Mouse (Mus musculus): Measurements from ENCODE around the gene Fgd5. TPM values are rescaled to one million over a fixed set of nuclear protein-coding genes. Genes with fewer than 3 reads are reported as not detected.

Gene Fgd5
- polyA plus RNA-seq, 1 experiment: 0.77 TPM

DNA sequence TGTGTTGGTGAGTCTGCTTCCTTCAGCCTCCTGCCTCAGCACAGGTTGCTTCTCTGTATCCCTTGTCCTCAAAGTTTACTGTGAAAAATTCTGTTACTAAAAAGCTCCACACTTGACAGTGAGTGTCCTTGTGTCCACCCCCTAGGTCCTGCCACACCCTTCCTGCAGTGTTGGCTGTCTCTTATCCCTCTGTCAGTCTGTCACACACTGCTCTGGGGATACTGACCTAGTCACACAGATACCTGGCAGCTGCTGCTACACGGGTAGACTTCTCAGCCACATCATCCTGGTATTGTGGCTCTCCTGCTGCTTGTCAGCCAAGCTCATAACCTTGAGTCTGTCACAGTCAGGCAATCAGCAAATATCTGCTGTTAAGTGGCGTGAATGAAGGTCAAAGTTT is 14.1 kb downstream of the Fgd5 start:
- Histone ChIP-seq H3K27me3 (ENCODE audit: control insufficient read depth, insufficient read depth, low read length) (no peaks in the 10 kb centered on the region), H3K4me3 (ENCODE audit: control insufficient read depth, low read depth, low read length) (no peak overlapping the region), H3K36me3 (ENCODE audit: control insufficient read depth, insufficient read depth, low read length) (no peaks in the 10 kb centered on the region), H3K27ac (ENCODE audit: control insufficient read depth, insufficient read depth, low read depth, low read length) (no peak overlapping the region), H3K4me1 (ENCODE audit: control insufficient read depth, insufficient read depth, low read length) (no peaks in the 10 kb centered on the region)
- no peak for TF ChIP-seq CTCF (IDR thresholded peaks at IDR 0.05; ENCODE audit: control insufficient read depth, insufficient read depth, insufficient replicate concordance, low read depth, low read length)

DNA sequence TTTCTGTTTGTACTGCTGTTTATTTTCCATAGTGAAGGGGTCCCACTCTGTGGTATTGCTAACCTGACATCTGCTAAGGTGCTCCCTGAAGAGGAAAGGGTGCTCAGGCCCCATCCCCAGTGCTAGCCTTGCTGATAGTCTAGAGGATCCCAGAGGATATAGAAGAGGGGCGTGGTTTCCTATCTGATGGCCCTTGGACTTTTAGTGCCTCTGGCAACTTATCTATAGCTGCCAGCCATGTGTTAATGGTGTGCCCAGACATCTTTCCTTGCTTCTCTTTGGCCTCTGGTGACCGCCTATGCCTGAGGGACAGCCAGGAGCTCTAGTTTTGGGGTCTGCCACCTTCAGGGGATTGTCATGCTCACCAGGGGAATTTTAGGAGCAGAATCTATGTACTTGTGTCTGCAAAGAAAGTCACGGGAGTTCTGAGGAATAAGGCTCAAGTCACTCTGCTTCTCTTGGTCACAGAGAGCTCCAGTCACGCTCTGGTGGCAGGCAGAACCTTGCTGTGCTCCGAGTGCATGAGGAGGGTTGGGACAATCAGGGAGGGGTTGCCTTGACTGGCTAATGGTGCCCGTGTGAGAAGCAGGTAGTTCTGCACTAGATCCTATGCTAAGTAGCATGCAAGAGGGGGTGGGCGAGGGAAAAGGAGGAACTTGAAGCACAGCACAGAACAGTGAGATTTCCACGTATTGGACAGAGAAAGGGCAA is 15.3 kb downstream of the Fgd5 start:
- Histone ChIP-seq H3K36me3 (ENCODE audit: control insufficient read depth, insufficient read depth, low read length) (no peaks in the 10 kb centered on the region), H3K4me3 (ENCODE audit: control insufficient read depth, low read depth, low read length) (no peak overlapping the region), H3K27ac (ENCODE audit: control insufficient read depth, insufficient read depth, low read depth, low read length) (no peak overlapping the region), H3K27me3 (ENCODE audit: control insufficient read depth, insufficient read depth, low read length) (no peaks in the 10 kb centered on the region), H3K4me1 (ENCODE audit: control insufficient read depth, insufficient read depth, low read length) (no peaks in the 10 kb centered on the region)
- TF ChIP-seq CTCF (IDR thresholded peaks at IDR 0.05; ENCODE audit: control insufficient read depth, insufficient read depth, insufficient replicate concordance, low read depth, low read length) (no peak), POLR2A (IDR thresholded peaks at IDR 0.05; ENCODE audit: control insufficient read depth, low read depth, low read length) (no peak)

DNA sequence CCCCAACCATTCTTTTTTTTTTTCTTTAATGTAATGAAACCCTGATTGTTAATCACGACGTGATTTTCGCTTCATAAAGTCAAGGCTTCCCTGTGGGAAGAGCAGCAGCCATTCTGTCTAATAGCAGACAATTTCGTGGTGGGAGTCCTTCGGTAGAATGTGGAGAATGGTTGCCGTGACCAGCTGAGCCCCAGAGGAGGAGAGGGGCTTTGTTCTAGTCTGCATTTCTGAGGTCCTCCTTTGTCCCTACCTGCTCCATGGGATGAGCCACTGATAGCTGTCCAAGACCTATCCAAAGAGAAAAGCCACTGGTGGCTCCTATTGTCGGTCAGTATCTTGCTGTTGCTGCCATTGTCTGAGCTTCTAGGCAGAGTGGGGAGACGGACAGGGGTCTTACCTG is 17.4 kb downstream of the Fgd5 start:
- no peaks in the 10 kb centered on the region for H3K4me1 ChIP-seq (ENCODE audit: control insufficient read depth, insufficient read depth, low read length)
- TF ChIP-seq POLR2A (IDR thresholded peaks at IDR 0.05; ENCODE audit: control insufficient read depth, low read depth, low read length) (no peak), CTCF (IDR thresholded peaks at IDR 0.05; ENCODE audit: control insufficient read depth, insufficient read depth, insufficient replicate concordance, low read depth, low read length) (no peak)
- no peaks in the 10 kb centered on the region for H3K36me3 ChIP-seq (ENCODE audit: control insufficient read depth, insufficient read depth, low read length)
- no peak overlapping the region for H3K4me3 ChIP-seq (ENCODE audit: control insufficient read depth, low read depth, low read length)
- H3K27ac ChIP-seq (ENCODE audit: control insufficient read depth, insufficient read depth, low read depth, low read length): no peak overlapping the region
- H3K27me3 ChIP-seq (ENCODE audit: control insufficient read depth, insufficient read depth, low read length): no peaks in the 10 kb centered on the region

DNA sequence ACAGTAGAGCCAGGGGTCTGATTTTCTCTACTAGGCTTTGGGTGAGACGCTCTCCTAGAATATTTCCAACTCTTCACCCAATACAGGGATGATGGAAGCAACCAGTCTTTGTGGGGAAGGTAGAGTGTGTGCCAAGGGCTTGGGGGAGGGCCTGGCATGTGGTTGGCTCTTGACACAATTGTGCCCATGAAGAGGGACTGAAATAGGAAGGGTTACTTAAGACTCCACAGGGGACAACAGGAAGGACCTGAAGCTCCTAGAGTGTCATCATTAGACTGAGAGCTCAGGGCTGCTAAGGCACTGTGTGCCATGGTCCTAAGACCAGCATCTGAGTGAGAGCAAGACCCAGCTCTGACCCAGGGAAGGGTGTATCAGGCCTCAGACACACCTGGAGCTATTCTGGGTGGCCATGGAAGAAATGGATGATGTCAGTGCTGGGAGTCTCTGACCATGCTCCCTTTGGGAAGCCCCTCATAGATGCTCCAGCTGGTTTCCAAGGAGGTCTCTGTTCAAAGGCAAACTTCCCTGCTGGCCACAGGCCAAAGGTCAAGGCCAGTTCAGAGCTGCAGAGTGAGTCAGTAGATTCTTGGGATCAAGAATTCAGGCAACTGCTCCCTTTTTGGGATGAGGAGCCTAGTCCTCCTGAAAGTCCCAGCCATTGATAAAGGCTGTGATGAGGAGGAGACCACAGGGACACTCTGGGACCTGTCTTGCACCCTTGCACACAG is 24.0 kb downstream of the Fgd5 start:
- no peaks in the 10 kb centered on the region for H3K4me1 ChIP-seq (ENCODE audit: control insufficient read depth, insufficient read depth, low read length)
- H3K27ac ChIP-seq (ENCODE audit: control insufficient read depth, insufficient read depth, low read depth, low read length): no peak overlapping the region
- no peak for TF ChIP-seq CTCF (IDR thresholded peaks at IDR 0.05; ENCODE audit: control insufficient read depth, insufficient read depth, insufficient replicate concordance, low read depth, low read length)
- TF ChIP-seq POLR2A (IDR thresholded peaks at IDR 0.05; ENCODE audit: control insufficient read depth, low read depth, low read length): no peak
- no peak overlapping the region for H3K4me3 ChIP-seq (ENCODE audit: control insufficient read depth, low read depth, low read length)
- no peaks in the 10 kb centered on the region for H3K36me3 ChIP-seq (ENCODE audit: control insufficient read depth, insufficient read depth, low read length)
- H3K27me3 ChIP-seq (ENCODE audit: control insufficient read depth, insufficient read depth, low read length): no peaks in the 10 kb centered on the region

DNA sequence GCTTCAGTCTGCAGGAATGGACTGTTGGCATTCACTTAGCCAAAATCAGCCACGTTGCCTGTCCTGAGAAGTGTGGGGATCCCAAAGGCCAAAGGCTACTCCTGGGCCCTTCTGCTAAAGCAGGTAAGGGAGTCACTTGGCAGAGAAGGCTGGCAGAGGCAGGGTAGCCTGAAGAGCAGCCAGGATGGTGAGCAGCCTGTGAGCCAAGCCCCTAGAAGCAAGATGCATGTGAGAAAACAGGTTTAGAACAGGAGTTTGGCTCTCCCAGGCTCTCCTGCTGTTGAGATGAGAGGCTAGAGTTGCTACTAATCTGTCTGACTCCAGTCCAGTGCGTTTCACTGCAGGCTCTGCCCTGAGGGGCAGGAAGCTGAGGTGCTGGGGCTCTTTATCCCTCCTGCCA is 25.0 kb downstream of the Fgd5 start:
- TF ChIP-seq POLR2A (IDR thresholded peaks at IDR 0.05; ENCODE audit: control insufficient read depth, low read depth, low read length): no peak
- no peak for TF ChIP-seq CTCF (IDR thresholded peaks at IDR 0.05; ENCODE audit: control insufficient read depth, insufficient read depth, insufficient replicate concordance, low read depth, low read length)
- H3K27me3 ChIP-seq (ENCODE audit: control insufficient read depth, insufficient read depth, low read length): no peaks in the 10 kb centered on the region
- H3K27ac ChIP-seq (ENCODE audit: control insufficient read depth, insufficient read depth, low read depth, low read length): no peak overlapping the region
- no peak overlapping the region for H3K4me3 ChIP-seq (ENCODE audit: control insufficient read depth, low read depth, low read length)
- no peaks in the 10 kb centered on the region for H3K36me3 ChIP-seq (ENCODE audit: control insufficient read depth, insufficient read depth, low read length)
- no peaks in the 10 kb centered on the region for H3K4me1 ChIP-seq (ENCODE audit: control insufficient read depth, insufficient read depth, low read length)

DNA sequence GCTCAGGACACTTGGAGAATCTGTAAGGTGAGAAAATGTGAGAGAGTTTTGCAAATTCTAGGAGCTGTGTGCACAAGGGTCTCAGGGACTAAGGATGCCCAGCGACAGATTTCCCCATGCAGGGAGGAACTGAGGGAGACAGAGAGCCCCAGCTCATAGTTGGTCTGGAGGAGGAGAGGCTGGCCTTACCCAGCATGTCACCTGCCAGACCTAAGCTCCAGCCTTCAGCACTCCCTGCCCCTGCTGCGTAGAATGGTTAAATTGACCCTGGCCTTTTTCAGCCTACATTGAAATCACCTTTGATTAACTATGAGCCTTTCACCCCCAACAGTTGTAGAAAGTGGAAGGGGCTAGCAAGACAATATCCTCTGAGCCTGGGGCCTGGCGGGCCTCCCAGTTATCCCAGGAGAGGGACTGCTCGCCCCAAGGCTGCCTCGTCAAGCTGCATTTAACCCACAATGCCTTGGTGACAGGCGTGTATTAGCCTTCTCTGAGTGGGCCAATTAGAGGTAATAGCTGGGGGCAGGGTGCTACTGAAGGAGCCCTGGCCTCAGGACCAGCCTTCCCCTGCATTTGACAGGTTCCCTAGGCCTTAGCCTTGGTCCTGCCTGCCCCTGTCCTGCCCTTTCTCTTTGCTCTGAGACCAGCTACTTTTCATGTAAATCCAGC is 25.6 kb downstream of the Fgd5 start:
- Histone ChIP-seq H3K27ac (ENCODE audit: control insufficient read depth, insufficient read depth, low read depth, low read length) (no peak overlapping the region), H3K27me3 (ENCODE audit: control insufficient read depth, insufficient read depth, low read length) (no peaks in the 10 kb centered on the region), H3K4me1 (ENCODE audit: control insufficient read depth, insufficient read depth, low read length) (no peaks in the 10 kb centered on the region), H3K36me3 (ENCODE audit: control insufficient read depth, insufficient read depth, low read length) (no peaks in the 10 kb centered on the region), H3K4me3 (ENCODE audit: control insufficient read depth, low read depth, low read length) (no peak overlapping the region)
- TF ChIP-seq CTCF (IDR thresholded peaks at IDR 0.05; ENCODE audit: control insufficient read depth, insufficient read depth, insufficient replicate concordance, low read depth, low read length) (no peak), POLR2A (IDR thresholded peaks at IDR 0.05; ENCODE audit: control insufficient read depth, low read depth, low read length) (no peak)

DNA sequence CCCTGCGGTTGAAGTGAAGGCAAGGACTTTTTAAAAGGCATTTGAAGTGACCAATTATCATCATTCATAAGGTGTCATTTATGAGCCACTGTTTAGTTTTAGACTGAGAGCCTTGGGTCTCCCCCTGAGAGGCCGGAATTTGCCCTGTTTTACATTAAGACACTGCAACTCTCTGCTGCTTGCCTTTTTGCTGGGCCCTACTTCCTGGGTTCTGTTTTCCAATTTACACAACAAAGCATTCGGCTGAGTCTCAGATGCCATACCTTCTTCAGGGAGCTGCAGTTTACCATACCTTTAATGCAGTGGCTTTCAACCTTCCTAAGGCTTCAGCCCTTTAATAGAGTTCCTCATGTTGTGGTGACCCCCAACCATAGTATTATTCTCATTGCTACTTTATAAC is 26.1 kb downstream of the Fgd5 start:
- no peaks in the 10 kb centered on the region for H3K4me1 ChIP-seq (ENCODE audit: control insufficient read depth, insufficient read depth, low read length)
- no peaks in the 10 kb centered on the region for H3K27me3 ChIP-seq (ENCODE audit: control insufficient read depth, insufficient read depth, low read length)
- no peak overlapping the region for H3K4me3 ChIP-seq (ENCODE audit: control insufficient read depth, low read depth, low read length)
- TF ChIP-seq CTCF (IDR thresholded peaks at IDR 0.05; ENCODE audit: control insufficient read depth, insufficient read depth, insufficient replicate concordance, low read depth, low read length) (no peak), POLR2A (IDR thresholded peaks at IDR 0.05; ENCODE audit: control insufficient read depth, low read depth, low read length) (no peak)
- no peaks in the 10 kb centered on the region for H3K36me3 ChIP-seq (ENCODE audit: control insufficient read depth, insufficient read depth, low read length)
- no peak overlapping the region for H3K27ac ChIP-seq (ENCODE audit: control insufficient read depth, insufficient read depth, low read depth, low read length)

All from testis, adult 2 months (tissue).